Mouse (Mus musculus) gastrocnemius, postnatal 10 days (tissue): ENCODE results near the gene Gm12790. TPM values are rescaled to one million over a fixed set of nuclear protein-coding genes. Genes with fewer than 3 reads are reported as not detected.
"Not testable (repeated sequence)": the region's sequence is repeated elsewhere in the genome, so short reads cannot be mapped to it uniquely, and the experiment has no call there.

ENCODE experiments used
- DNase-seq: peaks from one replicate; pipeline ENCODE4 v3.0.0; 2021; ENCODE audit warnings: mixed read lengths
- long read RNA-seq, 2 experiments: library from polyadenylated mRNA; stranded (forward); transcript quantifications; one replicate each; pipeline ENCODE4 v2.0.0; 2021
- total RNA-seq, 2 experiments: library from RNA; stranded (reverse); gene quantifications; 2 replicates each; pipeline ENCODE4 v1.2.3; 2021

The Gm12790 gene
- not detected for total RNA-seq
- long read RNA-seq, experiment 1 = 0 reads
- long read RNA-seq, experiment 2 = 0 reads

- not testable (repeated sequence) for DNase-seq
These were observed at the start of gene Gm12790 for GRCm38 (mm10) chr4:101980949-101981348. TSS of gene Gm12790 (minus strand) at chr4:101981049.

- DNase-seq = no peak
These were observed 45.8 kb upstream of the Gm12790 start for GRCm38 (mm10) chr4:102026619-102027018.

- peak; percentile 63 for DNase-seq
These were observed 17.5 kb upstream of the Gm12790 start for GRCm38 (mm10) chr4:101998267-101998922.

- no peak for DNase-seq
These were observed 16.6 kb upstream of the Gm12790 start for GRCm38 (mm10) chr4:101997426-101997825.

GRCm38 (mm10) chr4:101986326-101986725, 5.5 kb upstream of the Gm12790 start, which contains the start of gene Gm12789:
TSS of gene Gm12789 (plus strand) at chr4:101986626.
- DNase-seq = not testable (repeated sequence)

GRCm38 (mm10) chr4:101985678-101986077, 4.8 kb upstream of the Gm12790 start:
- DNase-seq = no peak

- DNase-seq = not testable (repeated sequence)
These were observed 40.7 kb downstream of the Gm12790 start, which contains the start of gene Gm12794 for GRCm38 (mm10) chr4:101940107-101940506. TSS of gene Gm12794 (plus strand) at chr4:101940407.

Other genes with a start within 250 kb of the Gm12790 start
- gene B020004J07Rik, start 137.0 kb downstream of the Gm12790 start, total RNA-seq = not detected
- not detected for gene C130073F10Rik, start 87.3 kb downstream of the Gm12790 start, total RNA-seq
- gene Gm12800, start 71.9 kb downstream of the Gm12790 start, total RNA-seq = not detected
- gene Gm12794, start 40.6 kb downstream of the Gm12790 start, total RNA-seq = not detected
- gene Gm12789, start 5.6 kb upstream of the Gm12790 start, total RNA-seq = not detected
- gene Pde4b, start 106.5 kb upstream of the Gm12790 start, total RNA-seq = 10 to 100 TPM; 44.7 to 61.4 TPM